Comparison of ENCODE assay signal across 8 mouse cellular contexts in genomic region chr19:46357344-46358280, GRCm38 (mm10). TPM values are rescaled to one million over a fixed set of nuclear protein-coding genes. Genes with fewer than 3 reads are reported as not detected.
DNase-seq lines count a peak whose midpoint lies in the region; ATAC-seq and TF ChIP-seq lines count a peak whose summit lies in the region.

No protein-coding gene starts in this region.

- peaks cover 4% of the 10 kb centered on the region; the same call in 1 of the 2 replicates for H3K4me1 ChIP-seq in kidney, adult 2 months (ENCODE audit: control insufficient read depth, insufficient read depth, low read length)
- H3K4me1 ChIP-seq in forebrain, embryonic 12.5 days, result peaks cover 15% of the 10 kb centered on the region; the same call in 1 of the 2 replicates
- H3K4me1 ChIP-seq in intestine, postnatal 0 days (replicated peaks; ENCODE audit: control insufficient read depth, insufficient read depth, low read length), result no peaks in the 10 kb centered on the region

- H3K4me2 ChIP-seq in forebrain, embryonic 12.5 days, result peak overlapping the region; percentile 73
- peak overlapping the region; percentile 89 for H3K4me2 ChIP-seq in intestine, postnatal 0 days (replicated peaks; ENCODE audit: low read depth)

- no peaks in the 10 kb centered on the region for H3K36me3 ChIP-seq in kidney, adult 2 months (ENCODE audit: control insufficient read depth, insufficient read depth, low read length)
- H3K36me3 ChIP-seq in forebrain, embryonic 12.5 days (replicated peaks), result no peaks in the 10 kb centered on the region
- H3K36me3 ChIP-seq in intestine, postnatal 0 days (ENCODE audit: control insufficient read depth, insufficient read depth), result no peaks in the 10 kb centered on the region

- no peak for TF ChIP-seq CTCF in kidney, adult 2 months (conservative IDR thresholded peaks at IDR 0.05; ENCODE audit: insufficient read depth, insufficient read length, low read depth, low read length)
- TF ChIP-seq CTCF in intestine, postnatal 0 days (IDR thresholded peaks at IDR 0.05; ENCODE audit: low read depth), result no peak

- H3K27ac ChIP-seq in kidney, adult 2 months (ENCODE audit: insufficient read depth, low read depth, low read length), result no peak overlapping the region
- H3K27ac ChIP-seq in forebrain, embryonic 12.5 days, result no peak overlapping the region
- H3K27ac ChIP-seq in intestine, postnatal 0 days (ENCODE audit: low read depth, low read length), result peak overlapping the region; percentile 69

- DNase-seq in kidney, adult 2 months, result peak; percentile 25
- no peak for DNase-seq in kidney, postnatal 25 days
- peak; percentile 50 for DNase-seq in lung, postnatal 25 days (ENCODE audit: low spot score)
- DNase-seq in adrenal gland, postnatal 4 days (ENCODE audit: low spot score in 2 of 2), result no peak
- DNase-seq in ovary, postnatal 14 days (ENCODE audit: low spot score), result no peak
- DNase-seq in c-Kit-positive CD71-positive TER-119-positive erythroid progenitor cells, embryonic 14.5 days (ENCODE audit: low spot score), result no peak

- H3K9me3 ChIP-seq in forebrain, embryonic 12.5 days, result no peaks in the 10 kb centered on the region
- H3K9me3 ChIP-seq in intestine, postnatal 0 days (ENCODE audit: control insufficient read depth), result no peaks in the 10 kb centered on the region

- H3K9ac ChIP-seq in forebrain, embryonic 12.5 days, result peak overlapping the region; percentile 62; the same call in 1 of the 2 replicates
- peak overlapping the region; percentile 12; the same call in 1 of the 2 replicates for H3K9ac ChIP-seq in intestine, postnatal 0 days (ENCODE audit: low read depth, low read length)

- H3K4me3 ChIP-seq in kidney, adult 2 months (ENCODE audit: insufficient read depth, low read depth, low read length), result peak overlapping the region; percentile 75
- peak overlapping the region; percentile 55 for H3K4me3 ChIP-seq in forebrain, embryonic 12.5 days (replicated peaks)
- peak overlapping the region; percentile 64 for H3K4me3 ChIP-seq in intestine, postnatal 0 days (ENCODE audit: low read depth, low read length)

- no peak for ATAC-seq in forebrain, embryonic 12.5 days (ENCODE audit: low FRiP score)
- peak; percentile 69 for ATAC-seq in intestine, postnatal 0 days

- no peak for TF ChIP-seq POLR2A in kidney, adult 2 months (IDR thresholded peaks at IDR 0.05; ENCODE audit: low read depth, low read length)

- 19% methylated on average over 25 of the region's 25 CpGs for WGBS in kidney, adult 2 months
- 19% methylated on average over 25 of the region's 25 CpGs for WGBS in forebrain, embryonic 12.5 days
- WGBS in intestine, postnatal 0 days, result 10% methylated on average over 25 of the region's 25 CpGs

- H3K27me3 ChIP-seq in kidney, adult 2 months (replicated peaks; ENCODE audit: control insufficient read depth, insufficient read depth, low read length), result no peaks in the 10 kb centered on the region
- H3K27me3 ChIP-seq in forebrain, embryonic 12.5 days, result peaks cover 21% of the 10 kb centered on the region
- no peaks in the 10 kb centered on the region for H3K27me3 ChIP-seq in intestine, postnatal 0 days (replicated peaks; ENCODE audit: control insufficient read depth, insufficient read depth, low read length)

RNA-seq across cellular contexts. Expression of gene 2310034G01Rik, which starts 7.5 kb away (rescaled TPM):
- polyA plus RNA-seq in kidney, adult 2 months (2012; rRNA removed), result 1.5 and 1.6 TPM in 2 replicates
- 1.4 and 1.8 TPM in 2 replicates for polyA plus RNA-seq in forebrain, embryonic 12.5 days (2016; fragmentation: Nextera tagmentation; extraction: Ambion mirVana)
- polyA plus RNA-seq in intestine, postnatal 0 days (2015; fragmentation: Nextera tagmentation; extraction: Ambion mirVana), result 1.1 and 1.3 TPM in 2 replicates
- total RNA-seq in adrenal gland, postnatal 4 days (2021), result 1 to 10 TPM in 1 of 2 experiments, under 1 TPM in 1; 0.73 to 1.6 TPM

RNA-seq across cellular contexts. Expression of gene Mfsd13a, which starts 16.7 kb away (rescaled TPM):
- polyA plus RNA-seq in kidney, adult 2 months (2012; rRNA removed), result 34.7 and 43.8 TPM in 2 replicates
- polyA plus RNA-seq in forebrain, embryonic 12.5 days (2016; fragmentation: Nextera tagmentation; extraction: Ambion mirVana), result 8.8 and 9.3 TPM in 2 replicates
- 11.8 and 12.7 TPM in 2 replicates for polyA plus RNA-seq in intestine, postnatal 0 days (2015; fragmentation: Nextera tagmentation; extraction: Ambion mirVana)
- total RNA-seq in adrenal gland, postnatal 4 days (2021), result 1 to 10 TPM; 4.8 to 5.7 TPM

RNA-seq across cellular contexts. Expression of gene Cuedc2, which starts 19.1 kb away (rescaled TPM):
- 69.8 and 72.0 TPM in 2 replicates for polyA plus RNA-seq in kidney, adult 2 months (2012; rRNA removed)
- polyA plus RNA-seq in forebrain, embryonic 12.5 days (2016; fragmentation: Nextera tagmentation; extraction: Ambion mirVana), result 226 TPM in 2 replicates
- polyA plus RNA-seq in intestine, postnatal 0 days (2015; fragmentation: Nextera tagmentation; extraction: Ambion mirVana), result 78.8 and 80.0 TPM in 2 replicates
- 100 to 1,000 TPM; 106 to 112 TPM for total RNA-seq in adrenal gland, postnatal 4 days (2021)

RNA-seq across cellular contexts. Expression of gene Fbxl15, which starts 29.6 kb away (rescaled TPM):
- 26.1 and 35.8 TPM in 2 replicates for polyA plus RNA-seq in kidney, adult 2 months (2012; rRNA removed)
- 23.5 and 24.5 TPM in 2 replicates for polyA plus RNA-seq in forebrain, embryonic 12.5 days (2016; fragmentation: Nextera tagmentation; extraction: Ambion mirVana)
- polyA plus RNA-seq in intestine, postnatal 0 days (2015; fragmentation: Nextera tagmentation; extraction: Ambion mirVana), result 22.0 and 25.3 TPM in 2 replicates
- 10 to 100 TPM in 1 of 2 experiments, 1 to 10 TPM in 1; 9.6 to 10.4 TPM for total RNA-seq in adrenal gland, postnatal 4 days (2021)

RNA-seq across cellular contexts. Expression of gene Psd, which starts 30.7 kb away (rescaled TPM):
- polyA plus RNA-seq in kidney, adult 2 months (2012; rRNA removed), result 1.9 and 2.7 TPM in 2 replicates
- polyA plus RNA-seq in forebrain, embryonic 12.5 days (2016; fragmentation: Nextera tagmentation; extraction: Ambion mirVana), result 23.1 and 25.4 TPM in 2 replicates
- polyA plus RNA-seq in intestine, postnatal 0 days (2015; fragmentation: Nextera tagmentation; extraction: Ambion mirVana), result 27.1 and 30.1 TPM in 2 replicates
- 10 to 100 TPM; 19.0 to 22.6 TPM for total RNA-seq in adrenal gland, postnatal 4 days (2021)

Comparison
In these comparisons a context has a peak if more than half of its experiments do, and no peak if none do; other contexts are left out.
1. DNase-seq: peak in kidney, adult 2 months (single experiment) and lung, postnatal 25 days (single experiment); none in kidney, postnatal 25 days (0 of 2), adrenal gland, postnatal 4 days (0 of 2), ovary, postnatal 14 days (single experiment) and c-Kit-positive CD71-positive TER-119-positive erythroid progenitor cells, embryonic 14.5 days (single experiment).
2. Peak in every context shown above with its lines, with median percentiles within 50 percentile points of each other: H3K4me3 ChIP-seq.